Mouse (Mus musculus): ENCODE data around the gene Casp12. TPM values are rescaled to one million over a fixed set of nuclear protein-coding genes. Genes with fewer than 3 reads are reported as not detected.
"Not testable (repeated sequence)": the region's sequence is repeated elsewhere in the genome, so short reads cannot be mapped to it uniquely, and the experiment has no call there.

Casp12 gene
- polyA plus RNA-seq, 1 experiment from 2014 or later, result not detected

DNA sequence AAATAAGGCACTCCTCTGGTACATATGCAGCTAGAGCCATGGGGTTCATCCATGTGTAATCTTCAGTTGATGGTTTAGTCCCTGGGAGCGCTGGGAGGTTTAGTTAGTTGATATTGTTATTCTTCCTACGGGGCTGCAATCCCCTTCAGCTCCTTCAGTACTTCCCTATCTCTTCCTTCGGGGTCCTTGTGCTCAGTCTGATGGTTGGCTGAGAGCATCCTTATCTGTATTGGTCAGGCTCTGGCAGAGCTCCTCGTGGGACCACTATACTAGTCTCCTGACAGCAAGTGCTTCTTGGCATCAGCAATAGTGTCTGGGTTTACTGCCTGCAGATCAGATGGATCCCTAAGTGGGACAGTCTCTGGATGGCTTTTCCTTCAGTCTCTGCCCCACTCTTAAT is 2.2 kb downstream of the Casp12 start:
- WGBS, result 81% methylated on average over 4 of the region's 4 CpGs
- Histone ChIP-seq H3K36me3 (ENCODE audit: poor library complexity, severe bottlenecking) (no peaks in the 10 kb centered on the region), H3K4me1 (no peaks in the 10 kb centered on the region), H3K9ac (no peak overlapping the region), H3K4me3 (no peak overlapping the region), H3K9me3 (replicated peaks) (no peaks in the 10 kb centered on the region), H3K4me2 (no peak overlapping the region), H3K27me3 (no peaks in the 10 kb centered on the region), H3K27ac (no peak overlapping the region)
- no peak for ATAC-seq

DNA sequence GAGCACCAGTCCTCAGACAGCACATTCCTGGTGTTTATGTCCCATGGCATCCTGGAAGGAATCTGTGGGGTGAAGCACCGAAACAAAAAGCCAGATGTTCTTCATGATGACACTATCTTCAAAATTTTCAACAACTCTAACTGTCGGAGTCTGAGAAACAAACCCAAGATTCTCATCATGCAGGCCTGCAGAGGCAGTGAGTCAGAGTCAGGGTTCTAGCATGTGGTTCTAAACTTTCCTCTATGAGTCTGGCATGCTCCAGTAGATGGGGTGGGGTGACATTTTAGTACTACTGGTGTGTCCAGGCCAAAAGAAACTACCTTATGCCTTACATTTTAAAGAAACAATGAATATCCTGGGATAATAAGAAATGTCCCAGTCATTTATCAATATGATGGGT is 8.4 kb downstream of the Casp12 start:
- Histone ChIP-seq H3K27me3 (no peaks in the 10 kb centered on the region), H3K9ac (no peak overlapping the region), H3K4me1 (no peaks in the 10 kb centered on the region), H3K9me3 (replicated peaks) (no peaks in the 10 kb centered on the region), H3K36me3 (ENCODE audit: poor library complexity, severe bottlenecking) (no peaks in the 10 kb centered on the region), H3K27ac (no peak overlapping the region), H3K4me3 (no peak overlapping the region), H3K4me2 (no peak overlapping the region)
- 90% methylated on average over 2 of the region's 2 CpGs for WGBS
- no peak for ATAC-seq

DNA sequence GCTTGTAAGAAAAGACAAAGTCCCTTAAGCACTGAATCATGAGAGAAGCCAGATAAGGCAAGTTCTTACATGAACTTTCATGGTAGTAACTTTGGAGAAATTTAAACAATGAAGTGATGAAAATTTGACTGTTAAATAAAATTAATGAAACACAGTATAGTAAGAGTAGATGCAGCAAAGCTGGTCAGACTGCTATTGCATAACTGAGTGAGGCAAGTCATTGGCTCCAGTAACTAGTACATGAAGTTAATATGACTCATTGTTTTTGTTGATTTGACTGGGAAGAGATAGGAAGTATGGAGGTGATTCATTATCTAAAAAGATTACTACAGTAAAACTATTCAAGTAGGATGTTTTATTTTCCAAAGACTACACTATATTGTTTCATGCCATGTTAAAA is 11.6 kb downstream of the Casp12 start:
- no peaks in the 10 kb centered on the region for H3K9me3 ChIP-seq (replicated peaks)
- no peaks in the 10 kb centered on the region for H3K4me1 ChIP-seq
- no peak overlapping the region for H3K4me3 ChIP-seq
- H3K27ac ChIP-seq, result no peak overlapping the region
- no peaks in the 10 kb centered on the region for H3K36me3 ChIP-seq (ENCODE audit: poor library complexity, severe bottlenecking)
- H3K4me2 ChIP-seq, result no peak overlapping the region
- no peak overlapping the region for H3K9ac ChIP-seq
- no peaks in the 10 kb centered on the region for H3K27me3 ChIP-seq
- no peak for ATAC-seq

DNA sequence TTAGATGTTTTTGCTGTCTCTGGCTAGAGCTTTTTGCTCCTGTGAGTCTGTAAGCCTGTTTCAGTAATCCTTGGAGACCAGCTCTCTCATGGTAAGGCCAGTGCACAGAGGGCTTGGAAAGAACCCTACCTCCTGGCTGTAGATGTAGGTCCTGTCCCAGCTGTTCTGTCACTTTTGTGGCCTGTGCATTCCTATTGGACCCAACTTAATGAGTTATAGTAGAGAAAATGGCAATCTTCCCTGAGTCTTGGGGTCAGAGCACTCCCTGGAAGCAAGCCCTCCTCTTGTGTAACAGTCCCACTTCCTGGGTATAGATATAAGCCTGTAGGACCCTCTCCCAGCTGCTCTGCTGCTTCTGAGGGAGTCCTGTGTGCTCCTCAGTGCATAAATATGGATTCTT is 48.3 kb downstream of the Casp12 start:
- Histone ChIP-seq H3K36me3 (ENCODE audit: poor library complexity, severe bottlenecking) (no peaks in the 10 kb centered on the region), H3K4me2 (no peak overlapping the region), H3K9ac (no peak overlapping the region), H3K9me3 (replicated peaks) (no peaks in the 10 kb centered on the region), H3K4me1 (no peaks in the 10 kb centered on the region), H3K27ac (no peak overlapping the region), H3K4me3 (no peak overlapping the region), H3K27me3 (no peaks in the 10 kb centered on the region)
- ATAC-seq, result no peak

DNA sequence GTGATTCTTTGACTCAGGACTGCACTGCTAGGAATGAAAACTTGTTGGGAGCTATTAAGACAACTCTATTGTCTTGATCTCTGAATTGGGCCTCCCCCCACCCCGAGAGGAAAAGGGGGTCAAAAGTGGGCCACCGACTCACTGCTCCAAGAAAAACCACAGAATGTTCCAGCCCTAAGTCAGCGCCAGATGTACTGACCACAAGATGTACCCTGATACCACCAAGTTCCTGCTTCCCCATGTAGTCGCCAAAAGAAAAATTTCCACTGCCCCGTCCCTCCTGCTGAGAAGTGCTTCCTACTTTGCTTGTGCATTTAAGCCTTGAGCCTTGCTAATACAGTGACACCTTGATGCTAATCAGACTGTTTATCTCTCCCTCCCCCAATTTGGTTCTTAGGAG is 50.6 kb downstream of the Casp12 start:
- not testable (repeated sequence) for H3K27me3 ChIP-seq; H3K4me1 ChIP-seq; H3K27ac ChIP-seq; H3K9ac ChIP-seq; H3K4me3 ChIP-seq; H3K36me3 ChIP-seq (ENCODE audit: poor library complexity, severe bottlenecking); H3K9me3 ChIP-seq (replicated peaks); ATAC-seq; H3K4me2 ChIP-seq
- WGBS, result 85% methylated on average over 5 of the region's 5 CpGs

DNA sequence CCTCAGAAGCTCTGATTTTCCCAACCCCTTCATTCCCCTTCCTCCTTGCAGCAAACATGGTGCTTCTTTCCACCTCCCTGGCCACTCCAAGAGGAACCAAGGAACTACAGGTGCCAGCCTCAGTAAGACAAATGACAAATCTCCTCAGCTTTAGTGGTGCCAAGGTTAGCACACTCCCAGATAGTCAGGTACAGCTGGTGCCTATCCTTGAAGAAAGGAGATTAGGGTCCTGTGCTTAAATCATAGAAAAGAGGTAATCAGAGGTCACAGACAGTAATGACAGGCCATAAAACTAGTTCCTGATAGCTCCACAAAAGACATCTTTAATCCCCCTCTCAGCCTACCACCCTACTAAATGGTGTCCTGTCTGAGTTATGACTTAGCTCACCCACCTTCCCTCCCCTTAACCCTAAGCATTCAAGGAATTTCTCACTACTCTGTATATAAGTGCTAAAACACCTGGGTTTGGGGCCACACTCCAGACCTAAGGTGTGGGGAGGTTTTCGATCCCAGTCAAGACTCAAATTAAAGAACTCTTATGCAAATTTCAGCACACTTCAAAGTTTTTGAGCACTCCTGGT is 65.8 kb downstream of the Casp12 start:
- H3K4me3 ChIP-seq, result no peak overlapping the region
- no peaks in the 10 kb centered on the region for H3K27me3 ChIP-seq
- no peak overlapping the region for H3K27ac ChIP-seq
- H3K9ac ChIP-seq, result no peak overlapping the region
- H3K9me3 ChIP-seq (replicated peaks), result no peaks in the 10 kb centered on the region
- WGBS, result 87% methylated on average over 1 of the region's 1 CpGs
- H3K4me2 ChIP-seq, result no peak overlapping the region
- peaks cover 11% of the 10 kb centered on the region; the same call in 1 of the 2 replicates for H3K4me1 ChIP-seq
- no peak for ATAC-seq
- H3K36me3 ChIP-seq (ENCODE audit: poor library complexity, severe bottlenecking), result no peaks in the 10 kb centered on the region

DNA sequence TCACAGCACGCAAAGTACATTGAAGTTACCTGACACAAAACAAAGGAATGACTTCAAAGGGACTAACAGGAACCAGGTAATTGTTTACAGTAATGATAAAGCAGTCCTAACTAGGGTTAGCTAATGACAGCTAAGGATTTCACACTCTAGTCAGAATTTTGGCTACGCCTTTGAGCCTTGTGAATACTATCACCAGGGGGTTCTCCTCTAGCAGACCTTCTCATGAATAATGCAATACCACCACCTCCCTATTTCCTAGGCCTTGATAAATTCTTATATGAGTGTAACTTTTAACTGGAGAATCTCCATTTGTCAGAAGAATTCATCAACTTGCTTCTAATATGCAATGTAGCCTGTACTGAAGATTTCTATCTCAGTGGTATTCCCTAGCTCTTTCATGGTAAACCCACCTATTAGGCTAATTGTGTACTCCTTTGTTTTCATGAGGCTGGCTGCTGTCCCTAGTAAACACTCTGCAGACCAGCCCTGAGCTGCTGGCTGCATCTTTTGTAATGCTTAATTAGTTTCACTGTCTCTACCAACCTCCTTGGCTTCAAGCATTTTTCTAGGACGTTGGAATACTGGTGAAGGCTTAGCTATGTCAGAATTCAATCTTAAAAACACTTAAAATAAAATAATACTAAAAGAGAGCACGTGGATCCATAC is 67.3 kb downstream of the Casp12 start:
- no peak overlapping the region for H3K27ac ChIP-seq
- no peak overlapping the region for H3K9ac ChIP-seq
- ATAC-seq, result peak; percentile 88
- H3K4me1 ChIP-seq, result peaks cover 11% of the 10 kb centered on the region; the same call in 1 of the 2 replicates
- WGBS, result 13% methylated on average over 4 of the region's 4 CpGs
- no peaks in the 10 kb centered on the region for H3K9me3 ChIP-seq (replicated peaks)
- H3K4me2 ChIP-seq, result no peak overlapping the region
- H3K4me3 ChIP-seq, result no peak overlapping the region
- H3K27me3 ChIP-seq, result no peaks in the 10 kb centered on the region
- no peaks in the 10 kb centered on the region for H3K36me3 ChIP-seq (ENCODE audit: poor library complexity, severe bottlenecking)

DNA sequence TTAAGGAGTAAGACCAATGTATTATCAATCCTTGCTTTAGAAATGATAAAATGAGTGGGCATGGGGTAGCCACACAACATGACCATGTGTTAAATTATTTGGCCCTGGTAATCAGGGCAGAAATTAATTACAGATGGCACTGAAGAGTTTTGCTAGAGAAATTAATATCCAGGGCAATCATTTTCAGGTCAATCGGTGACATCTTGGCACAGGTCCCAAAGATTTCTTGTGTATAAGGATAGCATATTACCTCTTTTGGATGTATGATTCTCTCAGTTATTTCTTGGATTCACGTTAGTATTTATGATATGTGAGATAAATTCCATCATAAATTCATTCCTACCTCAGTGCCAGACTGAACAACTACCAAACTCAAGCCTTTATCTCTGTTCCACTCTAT is 72.6 kb downstream of the Casp12 start:
- no peaks in the 10 kb centered on the region for H3K9me3 ChIP-seq (replicated peaks)
- no peak overlapping the region for H3K4me3 ChIP-seq
- H3K27ac ChIP-seq, result no peak overlapping the region
- H3K27me3 ChIP-seq, result no peaks in the 10 kb centered on the region
- 72% methylated on average over 2 of the region's 2 CpGs for WGBS
- peaks cover 2% of the 10 kb centered on the region; the same call in 1 of the 2 replicates for H3K4me1 ChIP-seq
- no peaks in the 10 kb centered on the region for H3K36me3 ChIP-seq (ENCODE audit: poor library complexity, severe bottlenecking)
- no peak overlapping the region for H3K4me2 ChIP-seq
- no peak for ATAC-seq
- no peak overlapping the region for H3K9ac ChIP-seq

Other genes starting within 250 kb of the Casp12 start
- gene Casp1, start 46.9 kb upstream of the Casp12 start, polyA plus RNA-seq (2015; fragmentation: Nextera tagmentation; extraction: Ambion mirVana), result 0.62 and 0.68 TPM in 2 replicates
- 0.45 TPM in 1 of 2 replicates, not detected in the other for gene Casp4, start 36.6 kb upstream of the Casp12 start, polyA plus RNA-seq (2015; fragmentation: Nextera tagmentation; extraction: Ambion mirVana)

Data from forebrain, embryonic 13.5 days (tissue).